Mouse (Mus musculus) layer of hippocampus, adult 2 months (tissue): ENCODE data around the gene Capn5. TPM values are rescaled to one million over a fixed set of nuclear protein-coding genes. Genes with fewer than 3 reads are reported as not detected.
A peak's percentile ranks its signal among the peaks of the same experiment; 100 is the strongest.
"Not testable (repeated sequence)": the region's sequence is repeated elsewhere in the genome, so short reads cannot be mapped to it uniquely, and the experiment has no call there.

Experiments
- DNase-seq, 2 experiments: peaks; one replicate each; pipeline ENCODE4 v3.0.0; 2022; ENCODE audit warnings: low spot score in 2 of 2
- H3K27ac ChIP-seq: fragments of 200-600 bp; 2 replicates; pipeline ENCODE4 v1.8.1; 2022
- H3K4me3 ChIP-seq: fragments of 200-600 bp; 2 replicates; pipeline ENCODE4 v1.8.1; 2022; ENCODE audit warnings: mild to moderate bottlenecking
- CTCF ChIP-seq: fragments of 200-600 bp; conservative IDR thresholded peaks from 2 replicates; pipeline ENCODE4 v1.8.1; 2022; ENCODE audit warnings: antibody characterized with exemption, mild to moderate bottlenecking, moderate library complexity
- total RNA-seq, 2 experiments: library from RNA; stranded (reverse); gene quantifications; 2 replicates each; pipeline ENCODE4 v1.2.3; 2021

Capn5 gene
- total RNA-seq, 2 experiments from 2014 or later = 42.3 to 45.0 TPM

- no peak for DNase-seq
- Histone ChIP-seq H3K4me3 (no peak overlapping the region), H3K27ac (no peak overlapping the region)
- no peak for TF ChIP-seq CTCF
Observed at GRCm38 (mm10) chr7:98189745-98190144, 11.7 kb upstream of the Capn5 start.

DNA sequence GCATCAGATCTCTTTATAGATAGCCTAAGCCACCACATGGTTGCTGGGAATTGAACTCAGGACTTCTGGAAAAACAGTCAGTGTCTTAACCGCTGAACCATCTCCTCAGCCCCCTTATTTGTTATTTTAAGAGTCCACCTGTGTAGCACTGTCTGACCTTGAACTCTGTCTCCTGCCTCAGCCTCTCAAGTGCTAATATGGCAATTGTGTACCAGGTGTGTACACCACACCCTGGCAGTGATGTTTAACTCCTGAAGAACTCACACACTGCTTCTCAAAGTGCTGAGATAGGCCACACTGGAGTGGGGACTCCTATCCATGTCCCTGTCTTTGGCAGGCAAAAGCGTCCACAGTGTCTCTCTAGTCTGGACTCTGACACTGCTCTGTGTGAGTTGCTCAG, 10.6 kb upstream of the Capn5 start:
- no peak for DNase-seq
- Histone ChIP-seq H3K27ac (no peak overlapping the region), H3K4me3 (no peak overlapping the region)
- TF ChIP-seq CTCF = no peak

GRCm38 (mm10) chr7:98188238-98188637, 10.2 kb upstream of the Capn5 start:
- no peak for TF ChIP-seq CTCF
- DNase-seq = no peak
- H3K27ac ChIP-seq = no peak overlapping the region
- no peak overlapping the region for H3K4me3 ChIP-seq

- peak overlapping the region; percentile 51 for H3K27ac ChIP-seq
- DNase-seq, H3K4me3 ChIP-seq: not testable (repeated sequence)
Observed at GRCm38 (mm10) chr7:98187332-98187731, 9.3 kb upstream of the Capn5 start.

DNA sequence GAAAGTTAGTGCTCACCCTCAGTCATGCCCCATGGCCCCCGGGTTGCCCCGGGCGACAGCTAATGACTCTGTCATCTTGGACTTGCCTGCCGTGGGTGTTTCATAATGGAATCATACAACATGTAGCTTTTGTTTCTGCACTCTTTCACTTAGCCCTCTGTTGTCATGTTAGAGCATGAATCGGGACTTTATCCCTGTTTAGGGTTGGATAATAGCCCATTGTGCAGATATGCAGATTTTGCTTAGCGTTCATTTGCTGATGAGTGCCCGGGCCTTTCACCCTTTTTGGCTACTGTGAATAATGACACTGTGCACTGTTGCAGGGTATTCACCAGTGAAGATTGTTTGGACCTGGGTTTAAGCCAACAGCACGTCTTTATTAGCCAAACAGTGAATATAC, 8.6 kb upstream of the Capn5 start:
- no peak for TF ChIP-seq CTCF
- DNase-seq = no peak
- H3K27ac ChIP-seq = peak overlapping the region; percentile 51
- H3K4me3 ChIP-seq = no peak overlapping the region

- no peak for TF ChIP-seq CTCF
- no peak overlapping the region for H3K4me3 ChIP-seq
- no peak for DNase-seq
- peak overlapping the region; percentile 46; the same call in 1 of the 2 replicates for H3K27ac ChIP-seq
Observed at GRCm38 (mm10) chr7:98185326-98185725, 7.3 kb upstream of the Capn5 start.

- H3K4me3 ChIP-seq = peak overlapping the region; percentile 77
- H3K27ac ChIP-seq = peak overlapping the region; percentile 93
- no peak for TF ChIP-seq CTCF
Observed at GRCm38 (mm10) chr7:98178560-98179231, 622 bp upstream of the Capn5 start.

GRCm38 (mm10) chr7:98177566-98177928, 527 bp downstream of the Capn5 start:
- Histone ChIP-seq H3K27ac (peak overlapping the region; percentile 93), H3K4me3 (peak overlapping the region; percentile 77)
- TF ChIP-seq CTCF = no peak
- no peak for DNase-seq

More at GRCm38 (mm10) chr7:98178560-98179231, 622 bp upstream of the Capn5 start:
- DNase-seq = no peak

DNA sequence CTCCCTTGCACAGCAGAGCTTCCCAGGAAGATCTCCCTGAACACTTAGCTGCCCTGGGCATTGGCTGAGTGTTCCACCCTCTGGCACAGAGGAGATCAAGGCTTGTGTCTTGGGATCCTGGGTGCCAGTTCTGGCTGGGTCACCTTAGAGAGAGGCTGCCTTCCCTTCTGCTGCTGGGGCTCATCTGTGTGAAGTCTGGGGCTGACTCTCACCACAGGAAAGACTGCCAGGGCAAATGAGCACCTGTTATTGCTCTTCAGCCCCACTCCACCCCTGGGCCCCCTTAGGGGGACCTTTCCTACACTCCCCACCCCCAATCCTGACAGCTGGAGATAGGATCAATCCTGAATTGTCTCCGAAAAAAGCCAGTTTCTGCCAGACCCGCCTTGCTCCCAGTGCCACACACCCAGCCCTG, 996 bp downstream of the Capn5 start:
- DNase-seq = no peak
- Histone ChIP-seq H3K27ac (no peak overlapping the region), H3K4me3 (peak overlapping the region; percentile 77)
- TF ChIP-seq CTCF = no peak

- Histone ChIP-seq H3K4me3 (peak overlapping the region; percentile 77; the same call in 1 of the 2 replicates), H3K27ac (no peak overlapping the region)
- DNase-seq = no peak
- TF ChIP-seq CTCF = no peak
Observed at GRCm38 (mm10) chr7:98176322-98177070, 1.6 kb downstream of the Capn5 start.

DNA sequence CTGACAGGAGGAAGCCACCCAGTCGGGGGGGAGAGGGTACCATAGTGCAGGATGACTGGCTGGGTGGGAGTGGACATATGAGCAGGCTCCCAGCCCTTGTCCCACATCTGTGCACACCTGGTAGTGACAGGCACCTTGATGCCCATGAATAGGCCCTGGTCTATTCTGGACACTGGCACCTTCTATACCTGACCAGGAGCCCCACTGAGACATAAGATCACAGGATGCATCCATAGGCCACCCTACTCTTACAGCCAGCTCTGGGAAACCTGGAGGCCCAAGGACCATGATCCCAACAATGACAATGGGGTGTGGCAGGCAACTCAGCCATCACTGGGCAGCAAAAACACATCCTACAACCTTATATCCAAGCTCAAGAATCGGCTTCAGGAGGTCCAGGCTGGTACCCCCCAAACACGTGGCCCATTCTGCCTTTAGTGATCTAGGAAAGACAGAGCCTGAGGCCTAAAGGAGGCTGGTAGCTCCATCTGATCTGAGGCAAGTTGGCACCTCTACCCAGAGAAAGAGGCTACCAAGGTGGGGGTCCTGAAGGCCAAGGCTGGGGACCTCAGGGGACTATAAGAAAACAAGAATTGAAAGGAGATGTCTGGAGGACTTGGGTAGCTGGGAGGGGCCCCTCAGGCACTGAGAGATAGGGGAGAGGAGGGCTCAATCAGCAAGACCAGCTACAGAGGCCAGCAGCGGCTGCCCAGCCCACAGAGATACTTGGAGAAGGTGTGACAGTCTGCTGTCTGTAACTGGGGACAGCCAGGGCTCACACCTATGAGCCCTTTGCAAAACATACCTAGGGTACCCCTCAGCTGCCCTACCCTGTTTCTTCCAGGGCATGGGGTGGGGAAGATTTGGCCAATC, 3.0 kb downstream of the Capn5 start:
- no peak for DNase-seq
- no peak overlapping the region for H3K4me3 ChIP-seq
- TF ChIP-seq CTCF = no peak
- H3K27ac ChIP-seq = no peak overlapping the region

GRCm38 (mm10) chr7:98173408-98173807, 4.7 kb downstream of the Capn5 start:
- DNase-seq = no peak
- Histone ChIP-seq H3K4me3 (no peak overlapping the region), H3K27ac (no peak overlapping the region)
- TF ChIP-seq CTCF = no peak

DNA sequence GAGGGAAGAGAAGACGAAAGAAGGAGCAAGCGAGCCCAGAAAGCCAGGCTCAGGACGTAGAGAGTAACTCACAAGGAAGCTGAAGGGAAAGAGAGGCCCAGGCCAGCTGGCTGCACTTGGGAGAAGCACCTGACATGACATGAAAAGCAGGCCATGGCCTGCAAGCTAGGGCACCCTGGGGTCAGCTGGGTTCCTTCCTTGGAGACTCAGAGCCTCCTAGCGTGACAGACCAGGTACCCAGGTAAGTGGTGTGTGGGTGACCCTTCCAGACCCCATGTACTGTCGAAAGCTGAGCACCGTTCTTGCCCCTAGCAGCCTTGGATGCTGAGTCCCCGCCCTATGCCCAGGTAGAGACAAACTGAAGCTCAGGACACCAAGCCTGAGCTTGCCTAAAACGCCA, 5.4 kb downstream of the Capn5 start:
- H3K27ac ChIP-seq = no peak overlapping the region
- no peak for TF ChIP-seq CTCF
- no peak overlapping the region for H3K4me3 ChIP-seq
- no peak for DNase-seq
